In the genomic region with DNA sequence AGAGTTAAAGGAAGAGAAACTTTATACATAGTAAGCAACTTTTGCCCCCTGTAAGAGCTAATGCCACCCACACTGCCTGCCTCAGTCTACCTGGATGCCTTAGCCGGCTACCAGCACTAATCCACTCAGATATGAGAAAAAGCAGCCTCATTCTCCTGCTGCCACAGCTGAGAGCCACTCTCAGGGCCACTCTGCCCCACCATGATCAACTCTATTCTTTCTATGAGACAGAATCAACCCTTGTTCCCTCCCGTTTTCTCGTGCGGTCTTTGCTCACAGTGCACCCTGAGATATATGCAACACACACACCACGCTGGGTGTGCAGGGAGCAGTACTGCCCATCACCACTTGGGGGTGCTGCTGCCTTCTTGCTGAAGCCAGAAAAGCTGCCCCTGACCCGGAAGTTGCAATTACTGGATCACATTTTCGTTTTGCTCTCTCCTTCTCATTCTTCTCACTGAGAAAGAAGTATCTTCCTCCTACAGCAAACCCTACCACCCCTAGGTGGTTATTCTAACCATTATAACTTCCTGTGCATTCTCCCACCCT, we compare ENCODE assay signal across 8 mouse cellular contexts. TPM values are rescaled to one million over a fixed set of nuclear protein-coding genes. Genes with fewer than 3 reads are reported as not detected.
DNase-seq lines count a peak whose midpoint lies in the region; ATAC-seq and TF ChIP-seq lines count a peak whose summit lies in the region.

No protein-coding gene starts in this region.

- peak; percentile 25 for DNase-seq in cerebellum, adult 11-12 months
- DNase-seq in cerebellum, adult 9-11 months: no peak
- peak; percentile 59 for DNase-seq in c-Kit-positive CD71-positive TER-119-positive erythroid progenitor cells, embryonic 14.5 days (ENCODE audit: low spot score)
- DNase-seq in gastrocnemius, postnatal 10 days: peak; percentile 71
- DNase-seq in layer of hippocampus, adult 9-11 months: peak; percentile 29
- peak; percentile 84 to 93 for DNase-seq in spleen, postnatal 4 days (ENCODE audit: low spot score in 2 of 2)

- no peak for TF ChIP-seq POLR2A in ES-Bruce4 (IDR thresholded peaks at IDR 0.05; ENCODE audit: insufficient read depth, low read length)

- H3K9me3 ChIP-seq in ES-Bruce4 (replicated peaks; ENCODE audit: control insufficient read depth, insufficient read depth, low read length, poor library complexity, severe bottlenecking): no peaks in the 10 kb centered on the region

- TF ChIP-seq CTCF in ES-Bruce4 (IDR thresholded peaks at IDR 0.05; ENCODE audit: low read depth, low read length): peak; percentile 96

- H3K36me3 ChIP-seq in ES-Bruce4 (ENCODE audit: control insufficient read depth, insufficient read depth, low read length, poor library complexity, severe bottlenecking): no peaks in the 10 kb centered on the region

- no peaks in the 10 kb centered on the region for H3K27me3 ChIP-seq in ES-Bruce4 (ENCODE audit: control insufficient read depth, insufficient read depth, low read length, poor library complexity, severe bottlenecking)

- no peak overlapping the region for H3K4me3 ChIP-seq in ES-Bruce4 (ENCODE audit: low read depth, low read length)

- peak; percentile 95 for ATAC-seq in megakaryocyte, adult 5-6 weeks (ENCODE audit: poor library complexity, severe bottlenecking)

- no peaks in the 10 kb centered on the region for H3K4me1 ChIP-seq in ES-Bruce4 (ENCODE audit: control insufficient read depth, insufficient read depth, low read length)

- no peak for TF ChIP-seq EP300 in ES-Bruce4 (IDR thresholded peaks at IDR 0.05; ENCODE audit: insufficient read depth, low read depth, low read length)

- no peak overlapping the region for H3K9ac ChIP-seq in ES-Bruce4 (ENCODE audit: low read depth, poor library complexity, severe bottlenecking)

- no peak overlapping the region for H3K27ac ChIP-seq in ES-Bruce4 (ENCODE audit: insufficient read depth, low read length)

RNA-seq across cellular contexts. Expression of gene Rwdd3, which starts 8.2 kb away (rescaled TPM):
- polyA plus RNA-seq in ES-Bruce4 (2011; ENCODE audit: insufficient read depth, insufficient read length, low read depth, missing spikeins): 8.1 and 10.1 TPM in 2 replicates
- 1 to 10 TPM; 3.6 to 4.7 TPM for total RNA-seq in gastrocnemius, postnatal 10 days (2021)
- total RNA-seq in megakaryocyte, adult 5-6 weeks (2015): 0.20 and 1.6 TPM in 2 replicates
- total RNA-seq in megakaryocyte, adult 5-6 weeks (2017): 0.77 TPM in 1 of 2 replicates, not detected in the other
